Mouse (Mus musculus) gonadal fat pad, adult 2 months (tissue): ENCODE measurements around the gene Poc1a. TPM values are rescaled to one million over a fixed set of nuclear protein-coding genes. Genes with fewer than 3 reads are reported as not detected.

Experiments used
- DNase-seq: peaks from one replicate; pipeline ENCODE4 v3.0.0-alpha.2; 2012; ENCODE audit warnings: low read depth
- polyA plus RNA-seq: library from polyadenylated mRNA; depleted of rRNA; stranded (reverse); fragments of >200 nt; gene quantifications from 2 replicates; pipeline ENCODE4 v1.2.3, GENCODE M21; 2012

Poc1a gene
- polyA plus RNA-seq, 1 experiment, result 5.4 TPM

DNA sequence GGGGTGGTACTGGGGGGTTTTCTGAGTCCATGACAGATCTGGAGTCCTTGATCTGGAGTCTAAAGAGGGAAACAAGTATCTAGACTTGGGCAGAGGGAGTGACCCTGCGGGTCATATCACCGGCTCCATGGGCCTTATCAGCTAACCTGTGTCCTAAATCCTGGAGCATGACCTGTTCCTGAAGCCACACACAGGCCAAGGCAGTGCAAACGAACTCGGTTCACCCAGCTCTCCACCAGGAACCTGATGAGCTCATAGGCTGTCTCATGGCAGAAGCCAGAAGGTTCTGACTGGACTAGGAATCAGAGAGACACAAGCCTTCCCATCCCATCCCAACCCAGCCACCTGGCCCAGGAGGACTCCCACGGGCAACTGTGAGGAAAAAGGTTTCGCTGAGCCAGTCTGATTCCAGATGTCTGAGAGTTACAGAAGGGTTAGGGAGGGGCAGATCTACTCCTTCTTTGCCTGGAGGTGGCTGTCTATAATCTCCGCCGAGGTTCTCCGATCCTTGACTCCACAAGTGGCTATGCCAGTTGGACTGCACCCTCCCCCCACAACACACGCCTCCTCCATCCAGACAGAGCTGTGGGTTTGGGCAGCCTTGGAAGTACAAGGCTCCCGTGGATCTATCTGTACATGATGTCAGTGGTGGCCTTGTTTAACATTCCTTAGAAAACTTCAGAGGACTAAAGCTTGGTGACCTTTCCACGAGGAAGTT lies 15.3 kb upstream of the Poc1a start:
- DNase-seq, result no peak

DNA sequence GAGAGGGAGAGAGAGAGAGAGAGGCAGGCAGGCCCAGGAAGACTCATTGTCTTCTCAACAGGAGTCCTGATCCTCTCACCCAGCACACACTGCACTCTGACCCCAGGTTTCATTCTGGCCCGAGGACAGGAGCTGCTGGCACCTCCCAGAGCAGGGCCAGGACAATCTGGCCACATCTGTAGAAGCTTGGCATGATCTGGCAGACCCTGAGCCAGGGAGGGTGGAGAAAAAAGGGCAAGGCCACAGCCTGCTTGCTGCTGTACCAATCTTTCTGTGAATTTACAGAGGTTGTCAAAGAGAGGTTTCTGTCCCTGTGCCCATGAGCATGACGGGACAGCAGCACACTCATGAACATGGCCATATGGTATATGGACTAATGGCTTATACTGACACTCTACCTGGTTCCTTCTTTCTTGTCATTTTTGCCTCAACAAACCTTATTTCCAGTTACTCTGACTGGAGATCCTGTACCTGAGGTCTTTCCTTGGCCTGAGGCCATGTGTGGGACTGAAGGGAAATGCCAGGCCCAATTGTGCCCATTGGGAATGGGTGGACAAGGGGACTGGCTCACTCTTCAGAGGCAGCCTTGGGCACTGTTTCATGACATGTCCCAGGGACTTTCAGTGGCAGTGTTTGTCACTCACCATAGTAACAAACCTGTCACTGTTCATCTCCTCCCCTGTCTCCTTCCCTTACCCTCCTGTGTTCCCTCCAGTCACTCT lies 13.8 kb upstream of the Poc1a start:
- DNase-seq, result no peak

DNA sequence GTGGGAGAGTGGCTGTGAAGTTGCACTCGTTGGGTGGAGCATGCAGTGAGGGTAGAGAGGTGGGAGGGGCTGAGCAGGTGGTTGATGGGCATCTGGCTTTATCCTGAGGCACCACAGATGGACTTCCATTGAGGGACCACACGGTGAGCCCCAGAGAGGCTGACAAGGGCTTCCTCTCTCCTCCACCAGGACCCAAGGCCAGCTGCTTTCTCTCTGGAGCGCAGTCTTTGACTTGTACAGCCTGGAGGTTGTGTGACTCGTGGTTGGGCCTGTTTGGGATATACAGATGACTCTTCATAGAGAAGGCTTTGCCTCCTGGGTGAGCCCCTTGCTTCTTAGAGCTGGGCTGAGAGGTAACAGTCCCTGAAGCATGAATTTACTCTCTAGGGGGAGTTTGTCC lies 12.4 kb upstream of the Poc1a start:
- no peak for DNase-seq

DNA sequence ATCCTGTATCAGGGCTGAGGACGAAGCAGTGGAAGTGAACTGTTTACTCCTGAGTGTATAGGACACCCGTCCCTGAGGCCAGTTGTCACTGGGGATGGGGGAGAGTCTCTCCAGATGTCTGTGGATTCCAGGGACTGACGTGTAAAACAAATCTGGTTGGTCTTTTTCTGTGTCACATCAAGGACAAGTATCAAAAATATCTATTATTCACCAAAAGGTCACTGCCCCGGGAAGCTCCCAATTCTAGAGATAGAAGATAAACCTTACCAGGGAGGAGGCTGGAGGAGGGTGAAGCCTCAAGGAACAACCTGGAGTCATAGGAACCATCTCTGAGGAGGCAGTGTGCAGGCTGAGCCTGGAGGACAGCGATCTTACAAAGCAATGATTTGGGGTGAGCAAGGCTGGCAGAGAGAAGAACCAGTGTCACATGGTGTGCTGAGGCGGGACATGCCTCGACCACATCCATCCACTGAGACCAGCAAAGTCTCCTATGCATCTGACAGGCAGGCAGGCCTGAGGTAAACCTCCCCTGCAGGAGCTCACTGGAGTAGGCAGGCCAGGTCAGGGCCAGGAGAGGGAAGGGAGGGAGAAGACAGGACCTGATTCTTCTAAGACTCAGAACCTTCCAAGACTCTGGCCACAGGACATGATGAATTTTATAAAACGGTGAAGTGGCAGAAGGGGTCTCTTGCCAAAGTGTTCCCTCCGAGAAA lies 11.6 kb upstream of the Poc1a start:
- no peak for DNase-seq

DNA sequence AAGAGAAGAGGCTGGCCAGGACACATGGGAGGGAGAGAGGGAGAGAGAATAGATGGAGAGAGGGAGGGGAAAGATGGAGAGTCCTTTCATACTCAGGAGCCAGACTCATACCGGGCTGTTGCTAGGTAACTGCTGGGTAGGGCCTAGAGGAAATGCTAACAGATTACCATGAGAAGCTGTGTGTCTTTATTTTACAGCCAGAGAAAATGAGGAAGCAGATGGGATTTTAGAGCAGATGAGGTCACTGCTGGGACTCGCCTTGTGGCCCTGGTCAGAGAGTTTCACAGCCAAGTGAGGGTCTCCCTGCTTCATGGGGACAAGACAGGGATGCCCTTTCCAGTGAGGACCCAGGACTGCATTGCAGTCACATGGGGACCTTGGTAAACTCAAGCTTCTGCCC lies 11.0 kb upstream of the Poc1a start:
- no peak for DNase-seq

DNA sequence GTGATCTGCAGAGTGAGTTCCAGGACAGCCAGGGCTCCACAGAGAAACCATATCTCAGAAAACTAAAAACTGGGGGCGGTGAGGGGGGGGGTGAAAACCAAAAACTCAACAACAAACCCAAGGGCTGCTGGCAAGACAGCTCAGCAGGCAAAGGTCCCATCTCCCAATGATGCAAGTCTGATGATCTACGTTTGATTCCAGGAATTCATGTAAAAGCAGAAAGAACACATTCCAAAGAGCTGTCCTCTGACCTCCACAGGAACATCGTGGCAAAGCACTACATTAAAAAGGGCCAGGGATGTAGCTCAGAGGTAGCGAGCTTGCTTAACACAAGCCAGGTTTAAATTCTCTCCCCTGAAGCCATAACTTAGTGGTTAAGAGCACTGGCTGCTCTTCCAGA lies 10.2 kb upstream of the Poc1a start:
- DNase-seq, result no peak

DNA sequence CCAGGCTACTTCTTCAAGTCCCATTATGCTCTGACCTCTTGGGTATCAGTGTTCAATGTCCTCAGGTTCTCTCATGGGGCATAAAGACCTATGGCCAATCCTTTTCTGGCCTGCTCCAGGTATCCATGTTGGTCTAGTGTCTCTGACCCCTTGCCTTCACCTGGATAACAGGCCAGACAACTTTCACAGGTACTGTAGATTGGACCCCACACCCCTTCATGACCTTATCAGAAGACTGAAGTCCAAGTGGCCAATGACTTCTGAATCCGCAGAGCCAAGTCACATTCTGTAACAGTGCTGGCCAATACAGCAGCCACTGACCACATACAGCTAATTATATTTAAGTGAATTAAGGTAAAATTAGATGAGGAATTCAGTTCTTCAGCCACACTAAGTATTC lies 8.6 kb upstream of the Poc1a start:
- DNase-seq, result no peak

DNA sequence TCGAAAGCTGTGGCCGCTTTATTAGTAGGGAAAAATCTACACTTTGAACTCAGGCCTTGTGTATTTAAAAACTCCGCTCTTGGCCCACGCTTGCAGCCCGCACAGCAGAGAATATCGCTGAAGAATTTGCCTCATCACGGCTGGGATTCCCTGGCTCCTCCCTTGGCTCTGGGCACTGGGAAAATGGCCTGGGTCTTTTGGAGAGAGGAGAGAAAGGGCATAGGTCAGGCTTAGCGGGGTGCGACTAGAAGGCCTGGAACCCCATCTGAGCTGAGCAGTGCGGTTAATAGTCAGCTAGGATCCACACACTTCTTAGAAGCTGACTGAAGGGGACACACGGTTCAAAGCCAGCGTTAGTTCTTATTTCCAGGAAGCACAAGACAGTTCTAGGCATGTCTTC lies 7.6 kb upstream of the Poc1a start:
- DNase-seq, result no peak

DNA sequence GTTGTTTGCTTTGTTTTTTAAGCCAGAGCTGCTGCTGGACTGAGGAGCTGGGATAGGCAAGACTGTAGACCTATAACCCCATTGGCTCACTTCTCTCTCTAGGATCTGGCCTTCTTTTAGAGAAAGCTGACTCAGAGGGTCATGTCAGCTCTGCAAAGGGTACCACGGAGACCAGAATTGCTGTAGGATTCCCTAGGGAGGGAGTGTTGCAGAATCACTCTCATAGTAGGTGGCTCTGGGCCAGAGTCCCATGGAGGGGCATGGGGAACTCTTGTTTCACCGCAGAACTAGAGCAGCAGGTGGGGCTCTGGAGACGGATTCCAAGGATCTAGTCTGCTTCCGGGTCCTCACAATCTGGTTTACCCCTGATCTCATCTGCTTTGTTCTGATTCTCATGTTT lies 7.1 kb upstream of the Poc1a start:
- DNase-seq, result no peak

DNA sequence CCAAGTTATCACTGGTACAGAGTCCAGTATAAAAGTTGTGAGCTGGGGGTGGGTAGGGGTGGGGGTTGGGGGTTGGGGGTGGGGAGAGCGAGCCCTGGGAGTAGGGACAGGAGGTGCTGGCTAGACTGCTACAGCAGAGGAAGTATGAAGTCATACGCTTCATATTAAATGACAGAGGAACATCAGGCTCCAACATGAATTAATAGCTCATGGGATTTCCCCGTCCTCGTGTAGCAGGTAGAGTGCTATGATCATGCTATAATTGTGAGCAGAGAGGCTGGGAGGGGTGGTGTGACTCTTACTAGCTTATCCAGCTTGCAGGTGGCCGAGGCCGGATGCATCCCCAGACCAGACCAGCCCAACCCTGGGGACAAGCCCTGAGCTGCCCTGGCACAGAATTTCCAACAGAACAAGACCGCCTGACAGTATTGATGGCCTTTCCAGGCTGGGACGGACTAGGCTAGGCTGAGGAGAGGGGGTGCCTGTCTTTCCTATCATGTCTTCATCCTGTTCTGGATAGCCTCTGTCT lies 6.1 kb upstream of the Poc1a start:
- no peak for DNase-seq

DNA sequence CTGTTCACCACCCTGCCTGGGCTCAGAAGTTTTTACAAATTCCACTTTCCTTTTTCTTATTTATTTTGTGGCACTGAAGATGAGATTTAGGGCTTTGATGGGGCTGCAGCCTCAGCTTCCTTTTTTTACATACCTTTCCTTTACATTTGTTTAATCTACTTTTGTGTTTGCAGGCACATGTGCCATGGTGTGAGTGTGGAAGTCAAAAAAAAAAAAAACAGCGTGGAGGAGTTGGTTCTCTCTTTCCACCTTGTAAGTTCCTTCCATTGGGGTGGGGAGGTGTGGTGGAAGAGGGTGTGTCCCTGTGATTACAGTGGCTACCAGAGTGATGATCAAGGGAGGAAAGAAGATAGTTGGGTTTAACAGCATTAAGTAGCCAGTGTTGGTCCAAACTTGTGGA lies 5.1 kb upstream of the Poc1a start:
- DNase-seq, result no peak

DNA sequence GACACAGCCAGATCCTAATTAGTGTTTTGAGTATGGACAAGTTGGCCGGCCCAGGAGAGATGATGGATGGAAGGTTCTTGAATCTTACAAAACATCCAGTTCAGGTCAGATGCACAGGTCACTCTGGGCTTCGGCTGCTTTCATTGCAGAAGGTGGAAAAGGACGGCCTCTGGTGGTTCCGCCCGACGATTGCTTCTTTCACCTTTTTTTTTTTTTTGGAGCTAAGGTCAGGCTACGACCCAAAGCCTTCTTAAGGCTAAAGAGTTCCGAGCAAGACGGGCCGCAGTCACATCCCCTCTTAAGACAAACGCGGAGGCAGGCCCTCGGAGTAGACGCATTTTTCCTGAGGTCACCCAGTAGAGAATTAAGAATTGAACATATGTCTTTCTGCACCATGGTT lies 475 bp upstream of the Poc1a start:
- peak; percentile 57 for DNase-seq

DNA sequence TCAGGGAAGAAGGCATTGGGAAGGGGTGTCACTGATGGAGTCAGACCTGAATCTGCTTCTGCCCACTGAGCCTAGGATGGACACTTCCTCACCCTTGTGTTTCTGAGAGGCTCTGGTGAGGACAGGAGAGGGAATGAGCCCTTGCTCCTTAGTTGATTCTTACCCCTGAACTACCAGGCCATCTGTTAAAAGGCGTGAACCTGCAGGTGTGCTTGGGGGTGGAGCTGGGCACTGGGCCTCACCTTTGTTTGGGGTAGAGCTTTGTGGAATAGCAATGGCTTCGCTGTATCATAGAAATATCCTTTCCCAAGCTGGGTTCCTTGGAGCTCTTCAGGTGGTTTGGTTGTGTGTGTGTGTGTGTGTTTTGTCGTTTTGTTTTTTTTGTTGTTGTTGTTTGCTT lies 1.2 kb downstream of the Poc1a start:
- no peak for DNase-seq

DNA sequence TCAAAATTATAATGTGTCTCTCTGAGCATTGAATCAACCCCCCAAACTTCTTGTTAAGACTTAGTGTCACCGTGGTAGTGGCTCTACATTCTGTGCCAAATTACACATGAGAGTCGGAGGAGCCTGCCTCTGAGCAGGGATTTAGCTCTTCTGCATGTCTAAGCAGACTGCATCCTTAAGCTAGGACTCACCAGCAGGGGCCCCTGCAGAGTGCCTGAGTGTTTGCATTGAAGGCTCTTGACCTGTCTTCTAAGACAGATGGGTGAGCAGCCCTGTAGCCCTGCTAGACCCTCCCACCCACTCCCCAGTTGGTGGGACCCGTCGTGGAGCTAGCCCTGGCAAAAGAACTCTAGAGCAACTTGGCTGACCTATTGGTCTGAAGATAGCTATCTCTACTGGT lies 6.3 kb downstream of the Poc1a start:
- DNase-seq, result no peak

DNA sequence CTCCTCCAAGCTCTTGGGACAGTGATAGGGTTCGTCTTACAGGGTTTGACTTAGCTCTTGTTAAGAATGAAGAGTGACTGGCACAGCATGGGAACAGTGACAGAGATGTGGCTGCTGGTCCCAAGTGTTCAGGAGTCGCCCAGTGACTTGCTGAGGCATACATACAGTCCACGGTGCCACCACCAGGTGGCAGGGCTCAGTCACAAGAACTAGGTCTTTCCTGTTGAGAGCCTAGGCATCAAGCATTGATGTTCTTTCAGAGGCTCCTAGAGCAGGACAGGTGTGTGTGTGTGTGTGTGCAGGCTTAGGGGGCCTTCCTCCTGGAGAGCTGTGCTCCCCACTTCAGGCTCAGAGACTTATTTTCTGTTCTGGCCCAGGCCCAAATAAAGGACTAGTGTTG lies 8.0 kb downstream of the Poc1a start:
- no peak for DNase-seq

DNA sequence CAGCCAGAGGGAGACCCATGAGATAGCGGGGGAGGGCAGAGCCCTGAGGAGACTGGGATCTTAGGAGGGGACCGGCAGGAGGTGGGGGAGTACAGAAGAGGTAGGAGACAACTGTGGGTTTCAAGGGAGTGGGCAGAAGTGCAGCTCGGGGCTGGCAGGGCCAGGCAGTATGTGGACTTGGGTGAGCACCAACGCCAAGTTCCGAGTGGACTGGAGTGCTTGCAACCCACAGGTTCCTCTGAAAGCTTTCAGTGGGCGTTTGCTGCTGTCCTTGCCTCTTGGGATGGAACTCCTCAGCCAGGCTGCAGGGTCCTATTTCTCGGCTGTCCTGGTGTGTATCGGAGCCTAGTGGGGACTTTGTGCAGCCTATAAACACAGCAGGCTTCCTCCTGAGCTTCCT lies 9.0 kb downstream of the Poc1a start:
- no peak for DNase-seq

DNA sequence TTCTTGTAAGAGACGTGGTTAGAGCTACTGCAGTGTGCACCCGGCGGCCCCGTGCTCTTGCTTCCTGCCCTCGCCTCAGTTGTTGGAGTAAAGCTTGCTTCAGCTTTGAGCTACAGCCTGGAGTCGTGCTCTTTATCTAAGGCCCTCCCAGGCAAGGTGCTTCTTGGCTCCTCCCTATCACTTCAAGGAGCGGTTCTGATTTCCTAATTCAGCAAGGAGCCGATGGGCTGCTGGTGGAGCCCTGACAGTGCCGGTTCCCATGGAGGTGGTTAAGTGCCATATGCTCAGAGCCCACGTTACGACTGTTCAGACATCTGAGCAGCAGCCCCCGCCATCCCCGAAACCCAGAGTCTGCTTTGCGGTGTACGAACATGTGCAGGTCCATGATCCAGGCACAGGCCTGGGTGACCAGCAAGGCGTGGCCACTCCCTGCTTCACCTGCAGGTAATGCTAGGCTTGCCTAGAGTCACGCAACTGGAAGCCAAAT lies 9.8 kb downstream of the Poc1a start:
- DNase-seq, result no peak

DNA sequence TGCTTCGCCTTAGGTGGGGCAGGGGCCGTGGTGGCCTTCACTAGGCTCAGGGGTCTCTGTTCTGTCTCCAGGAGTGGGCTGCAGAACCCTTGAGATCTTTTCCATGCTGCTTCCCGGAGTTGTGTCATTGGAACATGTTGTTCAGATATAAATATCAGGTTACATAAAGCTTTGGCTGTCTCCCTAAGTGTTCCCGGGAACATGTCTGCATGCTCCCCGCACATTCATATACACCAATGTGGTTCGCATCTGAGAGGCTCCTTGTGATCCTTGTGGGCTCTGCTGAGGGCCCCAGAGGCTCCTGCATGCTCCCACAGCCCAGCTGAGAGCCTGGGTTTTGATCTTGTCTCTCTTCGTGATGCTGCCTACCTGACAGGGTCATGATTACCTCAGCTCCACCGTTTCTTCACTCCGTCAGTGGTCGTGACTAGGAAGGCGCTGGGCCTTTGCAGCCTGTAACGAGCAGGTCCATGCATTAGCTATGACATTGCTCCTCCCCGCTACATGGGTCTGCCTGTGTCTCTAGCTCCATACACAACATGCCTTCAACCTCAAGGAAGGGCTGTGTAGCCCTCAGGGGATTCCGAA lies 12.8 kb downstream of the Poc1a start:
- DNase-seq, result no peak

DNA sequence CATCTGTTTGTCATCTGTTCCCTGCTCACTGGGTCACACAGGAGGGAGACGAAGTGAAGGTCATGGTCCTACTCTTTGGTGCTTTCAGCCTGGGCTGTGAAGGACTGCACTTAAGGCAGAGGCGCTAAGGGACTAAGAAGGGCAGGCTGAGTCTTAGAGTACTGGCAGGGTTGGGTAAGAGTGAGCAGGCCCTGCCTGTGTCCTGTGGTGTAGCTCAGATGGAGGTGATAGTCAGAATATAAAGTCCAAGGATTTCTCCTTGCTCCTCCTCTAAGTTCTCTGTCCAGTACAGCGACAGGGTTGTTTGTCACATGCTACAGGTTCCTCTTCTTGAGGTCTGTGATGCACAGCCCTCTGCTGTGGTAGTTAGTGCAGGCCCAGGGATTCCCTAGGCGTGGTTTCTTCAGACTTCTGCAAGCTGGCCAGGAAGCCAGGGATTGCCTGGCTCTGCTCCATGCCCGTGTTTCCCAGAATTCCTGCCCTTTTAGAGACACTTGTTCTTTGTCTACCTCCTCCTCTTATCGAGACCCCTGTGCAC lies 15.8 kb downstream of the Poc1a start:
- no peak for DNase-seq

DNA sequence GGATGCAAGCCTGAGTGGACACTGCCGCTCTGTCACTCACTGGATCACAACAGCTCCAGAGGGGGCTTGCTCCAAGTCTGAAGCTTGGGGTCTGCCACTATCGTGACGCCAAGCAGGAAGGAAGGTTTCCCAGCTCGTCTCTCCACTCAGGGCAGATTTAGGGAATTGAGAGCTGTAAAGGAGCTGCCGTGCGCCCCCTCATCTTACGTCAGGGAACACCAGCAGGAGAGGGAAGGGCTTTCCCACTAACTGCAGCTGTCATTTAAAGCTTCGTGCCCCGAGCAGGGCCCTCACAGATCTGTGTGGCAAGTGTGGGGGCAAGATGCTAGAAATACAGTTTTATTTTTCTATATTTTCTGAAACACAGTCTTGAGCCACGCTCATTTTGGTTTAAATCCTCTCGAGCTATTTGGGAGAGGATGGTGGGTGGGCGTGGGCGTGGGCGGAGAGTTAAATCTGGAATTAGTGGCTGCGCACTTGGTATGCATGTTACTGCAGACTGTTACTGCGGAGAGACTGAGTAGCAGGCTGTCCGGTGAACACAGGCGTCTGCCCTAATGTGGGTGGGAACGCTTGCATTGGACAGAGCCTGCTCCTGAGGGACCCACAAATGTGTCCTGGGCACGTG lies 19.4 kb downstream of the Poc1a start:
- no peak for DNase-seq

DNA sequence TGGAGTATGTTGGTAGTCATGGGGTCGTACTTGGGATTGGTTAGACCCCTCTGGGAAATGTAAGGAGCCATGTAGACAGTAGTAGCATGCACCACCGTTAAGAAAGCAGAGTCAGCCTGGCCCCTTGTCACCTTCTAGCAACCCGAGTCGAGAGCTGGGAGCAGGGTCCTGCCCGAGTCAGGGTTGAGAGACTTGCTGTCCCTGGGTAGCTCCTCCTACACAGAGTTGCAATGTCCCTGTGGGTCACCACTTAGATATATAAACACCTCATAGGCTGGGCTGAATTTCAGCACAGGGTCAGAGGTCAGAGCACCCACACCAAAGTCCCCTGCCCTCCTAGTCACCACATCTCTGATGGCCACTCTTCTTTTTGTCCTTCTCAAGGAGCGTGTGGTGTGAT lies 20.1 kb downstream of the Poc1a start:
- DNase-seq, result no peak
